Mouse (Mus musculus) C2C12 (cell line): Measurements from ENCODE around the gene Tle2.

Experiments used
- CTCF ChIP-seq: IDR thresholded peaks from one replicate; pipeline ENCODE4 v1.5.1; 2011; ENCODE audit not compliant: control insufficient read depth, insufficient read depth, insufficient read length
- MYOG ChIP-seq: IDR thresholded peaks from one replicate; pipeline ENCODE4 v1.6.1; 2011; ENCODE audit not compliant: control insufficient read depth, insufficient read length; ENCODE audit errors: extremely low read depth

DNA sequence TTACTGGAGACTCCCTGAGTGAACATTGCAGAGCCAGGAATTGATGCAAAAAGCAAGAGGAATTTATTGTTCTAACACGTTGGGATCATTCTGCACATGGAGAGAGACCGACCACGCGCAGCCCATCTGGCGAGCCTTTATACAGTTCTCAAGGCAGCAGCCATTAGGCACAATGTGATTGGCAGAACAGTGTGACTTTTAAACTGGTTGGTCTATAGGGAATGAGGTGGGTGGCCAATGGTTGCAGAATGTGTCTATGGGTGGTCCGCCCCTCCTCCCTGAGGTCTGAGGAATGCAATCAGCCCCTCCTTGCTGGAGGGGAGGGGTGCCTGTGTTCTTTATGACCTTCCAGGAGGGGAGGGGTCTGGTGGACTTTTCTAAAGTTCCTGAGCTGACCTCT, 41.1 kb downstream of the Tle2 start:
- TF ChIP-seq CTCF: no peak
- TF ChIP-seq MYOG: no peak
